Mouse (Mus musculus) ES-Bruce4 (cell line): ENCODE measurements around the gene Col20a1.

Source experiments
- CTCF ChIP-seq: IDR thresholded peaks from one replicate; pipeline ENCODE4 v1.8.1; 2011; ENCODE audit warnings: low read depth, low read length
- EP300 ChIP-seq: IDR thresholded peaks from 2 replicates; pipeline ENCODE4 v1.6.1; 2011; ENCODE audit warnings: low read depth, low read length; ENCODE audit not compliant: insufficient read depth
- POLR2A ChIP-seq: IDR thresholded peaks from one replicate; pipeline ENCODE4 v1.8.1; 2011; ENCODE audit warnings: low read length; ENCODE audit not compliant: insufficient read depth

DNA sequence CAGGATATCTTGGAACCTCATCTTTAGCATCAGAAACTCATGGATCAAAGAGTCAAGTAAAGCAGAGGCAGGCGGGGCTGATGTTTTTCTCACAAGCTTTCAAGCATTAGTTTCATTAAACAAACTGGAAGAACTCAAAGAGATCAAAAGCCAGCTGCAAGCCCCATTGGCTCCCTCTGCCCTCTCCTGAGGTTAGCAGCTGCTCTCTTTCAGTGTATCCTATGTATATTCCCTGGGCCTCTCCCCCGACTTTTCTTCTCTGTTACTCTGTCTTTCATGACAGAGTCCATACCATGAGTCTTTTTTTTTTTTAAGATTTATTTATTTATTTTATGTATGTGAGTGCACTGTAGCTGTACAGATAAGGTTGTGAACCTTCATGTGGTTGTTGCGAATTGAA lies 26.1 kb upstream of the Col20a1 start:
- TF ChIP-seq CTCF (no peak), POLR2A (no peak), EP300 (no peak)
